In genomic region chr13:15395694-15396093, GRCm38 (mm10) we compare ENCODE assay signal across 15 mouse cellular contexts.
DNase-seq lines count a peak whose midpoint lies in the region; ATAC-seq and TF ChIP-seq lines count a peak whose summit lies in the region.
"Had no signal": no experiment of that assay in that cellular context is flagged by ENCODE, and none has a peak within 500 bp of the region (broad histone marks: within the 10 kb centered on the region; RNA-seq: fewer than 3 reads in every experiment).

No protein-coding gene starts in this region.

- no peak overlapping the region for H3K27ac ChIP-seq in neural tube, embryonic 12.5 days
- no peak overlapping the region for H3K27ac ChIP-seq in hindbrain, embryonic 13.5 days
- H3K27ac ChIP-seq in midbrain, embryonic 12.5 days (replicated peaks) = no peak overlapping the region
- H3K27ac ChIP-seq: lung, embryonic 15.5 days had no signal

- no peak for TF ChIP-seq POLR2A in lung, adult 2 months (IDR thresholded peaks at IDR 0.05; ENCODE audit: borderline replicate concordance, extremely low read depth, low read depth, low read length)

- ATAC-seq in neural tube, embryonic 12.5 days (ENCODE audit: low FRiP score, low read depth) = no peak
- peak; percentile 81 for ATAC-seq in hindbrain, embryonic 13.5 days (ENCODE audit: low FRiP score)
- ATAC-seq in midbrain, embryonic 12.5 days (ENCODE audit: low FRiP score, low read depth) = peak; percentile 55; the same call in 1 of the 2 replicates
- ATAC-seq: Patski had no signal

- no peaks in the 10 kb centered on the region for H3K4me1 ChIP-seq in neural tube, embryonic 12.5 days
- 0 out of 2 replicates have a peak, but pooled peaks cover 3% of the 10 kb centered on the region for H3K4me1 ChIP-seq in hindbrain, embryonic 13.5 days (replicated peaks)
- H3K4me1 ChIP-seq in midbrain, embryonic 12.5 days = peaks cover 7% of the 10 kb centered on the region
- H3K4me1 ChIP-seq in lung, adult 2 months (ENCODE audit: control insufficient read depth, insufficient read depth, low read length) = no peaks in the 10 kb centered on the region
- H3K4me1 ChIP-seq: lung, embryonic 15.5 days had no signal

- H3K4me2 ChIP-seq in neural tube, embryonic 12.5 days (replicated peaks) = 0 out of 2 replicates have a peak overlapping the region, but pooled peaks have one; percentile 9
- peak overlapping the region; percentile 26; the same call in 1 of the 2 replicates for H3K4me2 ChIP-seq in hindbrain, embryonic 13.5 days
- peak overlapping the region; percentile 24 for H3K4me2 ChIP-seq in midbrain, embryonic 12.5 days (replicated peaks)
- H3K4me2 ChIP-seq: lung, embryonic 15.5 days had no signal

- H3K9me3 ChIP-seq in neural tube, embryonic 12.5 days = no peaks in the 10 kb centered on the region
- no peaks in the 10 kb centered on the region for H3K9me3 ChIP-seq in hindbrain, embryonic 13.5 days
- H3K9me3 ChIP-seq in midbrain, embryonic 12.5 days = no peaks in the 10 kb centered on the region
- H3K9me3 ChIP-seq: lung, embryonic 15.5 days had no signal

- H3K27me3 ChIP-seq in neural tube, embryonic 12.5 days (replicated peaks) = no peaks in the 10 kb centered on the region
- no peaks in the 10 kb centered on the region for H3K27me3 ChIP-seq in hindbrain, embryonic 13.5 days
- H3K27me3 ChIP-seq in midbrain, embryonic 12.5 days = no peaks in the 10 kb centered on the region
- H3K27me3 ChIP-seq: lung, embryonic 15.5 days; Patski had no signal

- no peak overlapping the region for H3K9ac ChIP-seq in neural tube, embryonic 12.5 days
- no peak overlapping the region for H3K9ac ChIP-seq in hindbrain, embryonic 13.5 days
- H3K9ac ChIP-seq in midbrain, embryonic 12.5 days (replicated peaks) = no peak overlapping the region
- H3K9ac ChIP-seq: lung, embryonic 15.5 days had no signal

- 37% methylated on average over 7 of the region's 7 CpGs for WGBS in neural tube, embryonic 12.5 days
- 23% methylated on average over 7 of the region's 7 CpGs for WGBS in hindbrain, embryonic 13.5 days
- 17% methylated on average over 7 of the region's 7 CpGs for WGBS in midbrain, embryonic 12.5 days
- WGBS in lung, adult 2 months = 37% methylated on average over 7 of the region's 7 CpGs

- no peak overlapping the region for H3K4me3 ChIP-seq in neural tube, embryonic 12.5 days
- no peak overlapping the region for H3K4me3 ChIP-seq in hindbrain, embryonic 13.5 days
- no peak overlapping the region for H3K4me3 ChIP-seq in midbrain, embryonic 12.5 days
- no peak overlapping the region for H3K4me3 ChIP-seq in lung, adult 2 months (replicated peaks; ENCODE audit: extremely low read depth, low read depth, low read length)
- H3K4me3 ChIP-seq: lung, embryonic 15.5 days had no signal

- TF ChIP-seq CTCF in lung, adult 2 months (IDR thresholded peaks at IDR 0.05; ENCODE audit: insufficient read depth, low read length) = no peak

- no peaks in the 10 kb centered on the region for H3K36me3 ChIP-seq in neural tube, embryonic 12.5 days
- H3K36me3 ChIP-seq in hindbrain, embryonic 13.5 days = no peaks in the 10 kb centered on the region
- no peaks in the 10 kb centered on the region for H3K36me3 ChIP-seq in midbrain, embryonic 12.5 days
- H3K36me3 ChIP-seq: lung, embryonic 15.5 days had no signal

- DNase-seq in neural tube, embryonic 10.5 days (ENCODE audit: extremely low spot score, low spot score) = no peak
- DNase-seq in adrenal gland, postnatal 10 days = no peak
- DNase-seq in cerebellum, postnatal 25 days = no peak
- no peak for DNase-seq in lung, adult 2 months
- no peak for DNase-seq in B cell, adult 2 months
- DNase-seq: adrenal gland, adult 2 months; cerebellum, adult 8-10 months; heart, postnatal 4 days; kidney, adult 8-10 months; thymus, adult 2 months had no signal
